Comparison of ENCODE assay signal across 8 mouse cellular contexts in the genomic region with DNA sequence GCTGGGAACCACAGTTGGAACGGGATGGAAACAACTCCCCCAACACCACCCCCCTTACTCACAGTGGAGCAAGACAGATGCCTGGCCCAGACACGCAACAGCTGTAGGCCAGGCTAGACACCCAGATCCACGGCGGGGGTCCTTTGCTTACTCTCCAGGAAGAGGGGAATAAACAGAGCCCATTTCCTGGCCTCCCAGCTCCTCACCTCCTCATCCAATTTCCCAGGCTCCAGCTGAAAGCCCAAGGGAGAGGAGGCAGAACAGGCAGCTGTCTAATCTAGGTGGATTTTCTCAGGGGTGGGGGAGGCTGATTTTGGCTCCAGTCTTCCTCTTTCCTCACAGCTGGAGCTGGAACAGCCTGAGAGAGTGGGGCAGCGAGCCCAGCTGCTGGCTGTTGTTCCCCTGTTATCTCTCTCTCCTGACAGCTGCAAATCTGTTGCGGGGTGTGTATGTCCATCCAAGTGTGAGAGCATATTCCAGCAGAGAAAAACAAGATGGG.
DNase-seq lines count a peak whose midpoint lies in the region; ATAC-seq and TF ChIP-seq lines count a peak whose summit lies in the region.

No protein-coding gene starts in this region.

- no peak overlapping the region for H3K9ac ChIP-seq in liver, embryonic 11.5 days (ENCODE audit: low read depth, low read length)
- H3K9ac ChIP-seq in liver, embryonic 12.5 days = no peak overlapping the region
- no peak overlapping the region for H3K9ac ChIP-seq in embryonic facial prominence, embryonic 15.5 days
- H3K9ac ChIP-seq in heart, embryonic 13.5 days = no peak overlapping the region

- DNase-seq in liver, embryonic 11.5 days (ENCODE audit: low spot score) = no peak
- DNase-seq in lung, adult 2 months = peak; percentile 39
- peak; percentile 63 for DNase-seq in testis, postnatal 14 days (ENCODE audit: low spot score)
- DNase-seq in spleen, adult 18-20 months = no peak
- DNase-seq in cerebellum, postnatal 14 days = no peak

- no peak overlapping the region for H3K27ac ChIP-seq in liver, embryonic 11.5 days (ENCODE audit: low read depth, low read length)
- H3K27ac ChIP-seq in liver, embryonic 12.5 days = no peak overlapping the region
- peak overlapping the region; percentile 58 for H3K27ac ChIP-seq in embryonic facial prominence, embryonic 15.5 days (replicated peaks)
- H3K27ac ChIP-seq in heart, embryonic 13.5 days (replicated peaks) = peak overlapping the region; percentile 37

- ATAC-seq in liver, embryonic 11.5 days (replicated peaks; ENCODE audit: low FRiP score) = peak; percentile 26; the same call in 1 of the 2 replicates
- ATAC-seq in liver, embryonic 12.5 days = no peak
- ATAC-seq in embryonic facial prominence, embryonic 15.5 days (ENCODE audit: insufficient number of reproducible peaks, low FRiP score, low TSS enrichment, low read depth) = peak; percentile 82
- peak; percentile 61 for ATAC-seq in heart, embryonic 13.5 days (ENCODE audit: extremely low read depth, insufficient number of reproducible peaks, low FRiP score, low TSS enrichment)

- no peak for TF ChIP-seq POLR2A in lung, adult 2 months (IDR thresholded peaks at IDR 0.05; ENCODE audit: borderline replicate concordance, extremely low read depth, low read depth, low read length)

- no peak overlapping the region for H3K4me2 ChIP-seq in liver, embryonic 11.5 days
- no peak overlapping the region for H3K4me2 ChIP-seq in liver, embryonic 12.5 days
- no peak overlapping the region for H3K4me2 ChIP-seq in embryonic facial prominence, embryonic 15.5 days (replicated peaks)
- peak overlapping the region; percentile 6 for H3K4me2 ChIP-seq in heart, embryonic 13.5 days

- no peak overlapping the region for H3K4me3 ChIP-seq in liver, embryonic 11.5 days (ENCODE audit: low read depth, low read length)
- H3K4me3 ChIP-seq in liver, embryonic 12.5 days = no peak overlapping the region
- H3K4me3 ChIP-seq in embryonic facial prominence, embryonic 15.5 days (replicated peaks) = no peak overlapping the region
- no peak overlapping the region for H3K4me3 ChIP-seq in heart, embryonic 13.5 days
- no peak overlapping the region for H3K4me3 ChIP-seq in lung, adult 2 months (replicated peaks; ENCODE audit: extremely low read depth, low read depth, low read length)

- WGBS in liver, embryonic 11.5 days = 13% methylated on average over 6 of the region's 6 CpGs
- 20% methylated on average over 6 of the region's 6 CpGs for WGBS in liver, embryonic 12.5 days (ENCODE audit: insufficient replicate concordance)
- 20% methylated on average over 6 of the region's 6 CpGs for WGBS in embryonic facial prominence, embryonic 15.5 days
- WGBS in heart, embryonic 13.5 days = 3% methylated on average over 6 of the region's 6 CpGs
- 35% methylated on average over 6 of the region's 6 CpGs for WGBS in lung, adult 2 months

- H3K36me3 ChIP-seq in liver, embryonic 11.5 days (ENCODE audit: control insufficient read depth, insufficient read depth, low read length) = no peaks in the 10 kb centered on the region
- no peaks in the 10 kb centered on the region for H3K36me3 ChIP-seq in liver, embryonic 12.5 days
- no peaks in the 10 kb centered on the region for H3K36me3 ChIP-seq in embryonic facial prominence, embryonic 15.5 days
- no peaks in the 10 kb centered on the region for H3K36me3 ChIP-seq in heart, embryonic 13.5 days

- 0 out of 2 replicates have a peak, but pooled peaks cover 2% of the 10 kb centered on the region for H3K9me3 ChIP-seq in liver, embryonic 11.5 days (ENCODE audit: control insufficient read depth, low read length)
- H3K9me3 ChIP-seq in liver, embryonic 12.5 days (replicated peaks) = 0 out of 2 replicates have a peak, but pooled peaks cover 7% of the 10 kb centered on the region
- H3K9me3 ChIP-seq in embryonic facial prominence, embryonic 15.5 days (replicated peaks) = no peaks in the 10 kb centered on the region
- H3K9me3 ChIP-seq in heart, embryonic 13.5 days = 0 out of 2 replicates have a peak, but pooled peaks cover 6% of the 10 kb centered on the region

- no peak for TF ChIP-seq CTCF in lung, adult 2 months (IDR thresholded peaks at IDR 0.05; ENCODE audit: insufficient read depth, low read length)

- H3K4me1 ChIP-seq in liver, embryonic 11.5 days (replicated peaks; ENCODE audit: control insufficient read depth, insufficient read depth, low read length) = 0 out of 2 replicates have a peak, but pooled peaks cover 3% of the 10 kb centered on the region
- H3K4me1 ChIP-seq in liver, embryonic 12.5 days = peaks cover 11% of the 10 kb centered on the region; the same call in 1 of the 2 replicates
- peaks cover 44% of the 10 kb centered on the region for H3K4me1 ChIP-seq in embryonic facial prominence, embryonic 15.5 days
- peaks cover 52% of the 10 kb centered on the region for H3K4me1 ChIP-seq in heart, embryonic 13.5 days
- peaks cover 5% of the 10 kb centered on the region for H3K4me1 ChIP-seq in lung, adult 2 months (ENCODE audit: control insufficient read depth, insufficient read depth, low read length)

- 0 out of 2 replicates have a peak, but pooled peaks cover 2% of the 10 kb centered on the region for H3K27me3 ChIP-seq in liver, embryonic 11.5 days (replicated peaks; ENCODE audit: control insufficient read depth, insufficient read depth, low read length)
- H3K27me3 ChIP-seq in liver, embryonic 12.5 days (replicated peaks) = peaks cover 55% of the 10 kb centered on the region
- H3K27me3 ChIP-seq in embryonic facial prominence, embryonic 15.5 days = no peaks in the 10 kb centered on the region
- H3K27me3 ChIP-seq in heart, embryonic 13.5 days (replicated peaks) = peaks cover 58% of the 10 kb centered on the region

Comparison
In these comparisons a context has a peak if more than half of its experiments do, and no peak if none do; other contexts are left out.
1. DNase-seq: peak in lung, adult 2 months (single experiment) and testis, postnatal 14 days (single experiment); none in liver, embryonic 11.5 days (single experiment), spleen, adult 18-20 months (0 of 2) and cerebellum, postnatal 14 days (0 of 2).
2. H3K27ac ChIP-seq: peak in embryonic facial prominence, embryonic 15.5 days (single experiment) and heart, embryonic 13.5 days (single experiment); none in liver, embryonic 11.5 days (single experiment) and liver, embryonic 12.5 days (single experiment).